Mouse (Mus musculus): ENCODE measurements around the gene Lrrc38. TPM values are rescaled to one million over a fixed set of nuclear protein-coding genes. Genes with fewer than 3 reads are reported as not detected.

Gene Lrrc38
- polyA plus RNA-seq, 1 experiment from 2014 or later: 0.11 TPM

DNA sequence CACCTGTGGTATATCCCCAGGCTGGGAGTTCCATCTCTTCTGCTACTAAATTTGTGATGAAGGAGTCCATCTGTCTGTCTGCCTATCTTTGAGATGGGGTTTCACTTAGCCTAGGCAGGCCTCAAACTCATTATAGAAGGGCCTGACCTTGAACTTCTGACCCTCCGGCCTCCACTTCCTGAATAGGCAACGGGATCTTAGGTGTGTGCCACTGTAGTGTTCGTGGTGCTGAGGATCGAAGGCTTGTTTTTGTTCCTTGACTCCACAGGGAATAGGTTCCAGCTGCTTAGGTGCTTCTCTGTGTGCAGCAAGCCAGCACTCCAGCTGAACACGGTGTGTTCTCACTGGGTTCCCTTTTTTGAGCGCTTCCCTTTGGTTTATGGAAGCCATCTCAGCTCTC lies 36.3 kb upstream of the Lrrc38 start:
- ATAC-seq (ENCODE audit: insufficient number of reproducible peaks, low FRiP score, low TSS enrichment, low read depth): no peak
- Histone ChIP-seq H3K4me3 (ENCODE audit: low read depth, low read length) (no peak overlapping the region), H3K27me3 (ENCODE audit: control insufficient read depth, insufficient read depth, low read length) (no peaks in the 10 kb centered on the region), H3K36me3 (ENCODE audit: control insufficient read depth, insufficient read depth, low read length) (no peaks in the 10 kb centered on the region), H3K9me3 (ENCODE audit: control insufficient read depth, low read length) (no peaks in the 10 kb centered on the region), H3K9ac (ENCODE audit: low read length) (no peak overlapping the region), H3K4me2 (ENCODE audit: low read depth, severe bottlenecking) (no peak overlapping the region), H3K4me1 (ENCODE audit: control insufficient read depth, insufficient read depth, low read length) (no peaks in the 10 kb centered on the region), H3K27ac (replicated peaks; ENCODE audit: low read depth, low read length) (no peak overlapping the region)
- no peak for DNase-seq (ENCODE audit: low spot score)
- 77% methylated on average over 6 of the region's 6 CpGs for WGBS

DNA sequence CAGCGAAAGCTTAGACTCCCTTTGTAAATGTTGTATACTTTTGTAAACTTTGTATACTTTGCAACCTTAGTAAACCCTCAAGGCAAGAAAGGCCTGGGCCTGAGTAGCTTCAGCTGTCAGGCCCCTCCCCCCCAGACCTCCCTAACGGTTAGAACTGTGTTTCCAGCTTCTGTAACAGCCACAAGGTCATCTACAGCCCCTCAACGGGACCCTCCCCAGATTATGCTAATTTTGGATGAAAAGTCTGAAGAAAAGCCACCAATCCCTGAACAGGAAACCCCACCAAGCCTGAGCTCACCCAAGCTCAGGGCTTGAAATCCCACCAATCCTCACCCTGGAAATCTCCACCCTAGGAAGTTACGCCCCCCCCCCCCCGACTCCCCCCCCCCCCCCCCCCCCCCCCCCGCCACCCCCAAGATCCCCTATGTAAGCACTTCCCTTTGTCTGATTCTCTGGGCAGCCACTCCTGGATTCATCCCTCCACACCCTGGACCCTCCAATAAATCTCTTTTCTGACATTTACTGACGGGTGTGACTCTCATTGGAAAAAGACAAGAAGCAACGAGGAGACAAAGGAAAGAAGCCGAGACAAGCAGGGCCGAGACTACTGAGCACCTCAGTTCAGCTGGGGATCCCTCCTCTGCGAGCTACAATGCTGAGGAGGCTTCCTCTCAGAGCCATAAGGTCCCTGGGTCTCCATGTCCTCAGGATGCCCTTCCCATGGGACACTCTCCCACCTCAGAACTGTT lies 25.2 kb upstream of the Lrrc38 start:
- WGBS: 12% methylated on average over 9 of the region's 11 CpGs
- H3K4me3 ChIP-seq (ENCODE audit: low read depth, low read length): no peak overlapping the region
- H3K27me3 ChIP-seq (ENCODE audit: control insufficient read depth, insufficient read depth, low read length): no peaks in the 10 kb centered on the region
- H3K4me2 ChIP-seq (ENCODE audit: low read depth, severe bottlenecking): no peak overlapping the region
- H3K9ac ChIP-seq (ENCODE audit: low read length): no peak overlapping the region
- H3K4me1 ChIP-seq (ENCODE audit: control insufficient read depth, insufficient read depth, low read length): no peaks in the 10 kb centered on the region
- DNase-seq (ENCODE audit: low spot score) (no peak), ATAC-seq (ENCODE audit: insufficient number of reproducible peaks, low FRiP score, low TSS enrichment, low read depth) (peak; percentile 27; the same call in 1 of the 2 replicates)
- no peaks in the 10 kb centered on the region for H3K36me3 ChIP-seq (ENCODE audit: control insufficient read depth, insufficient read depth, low read length)
- H3K9me3 ChIP-seq (ENCODE audit: control insufficient read depth, low read length): no peaks in the 10 kb centered on the region
- H3K27ac ChIP-seq (replicated peaks; ENCODE audit: low read depth, low read length): no peak overlapping the region

DNA sequence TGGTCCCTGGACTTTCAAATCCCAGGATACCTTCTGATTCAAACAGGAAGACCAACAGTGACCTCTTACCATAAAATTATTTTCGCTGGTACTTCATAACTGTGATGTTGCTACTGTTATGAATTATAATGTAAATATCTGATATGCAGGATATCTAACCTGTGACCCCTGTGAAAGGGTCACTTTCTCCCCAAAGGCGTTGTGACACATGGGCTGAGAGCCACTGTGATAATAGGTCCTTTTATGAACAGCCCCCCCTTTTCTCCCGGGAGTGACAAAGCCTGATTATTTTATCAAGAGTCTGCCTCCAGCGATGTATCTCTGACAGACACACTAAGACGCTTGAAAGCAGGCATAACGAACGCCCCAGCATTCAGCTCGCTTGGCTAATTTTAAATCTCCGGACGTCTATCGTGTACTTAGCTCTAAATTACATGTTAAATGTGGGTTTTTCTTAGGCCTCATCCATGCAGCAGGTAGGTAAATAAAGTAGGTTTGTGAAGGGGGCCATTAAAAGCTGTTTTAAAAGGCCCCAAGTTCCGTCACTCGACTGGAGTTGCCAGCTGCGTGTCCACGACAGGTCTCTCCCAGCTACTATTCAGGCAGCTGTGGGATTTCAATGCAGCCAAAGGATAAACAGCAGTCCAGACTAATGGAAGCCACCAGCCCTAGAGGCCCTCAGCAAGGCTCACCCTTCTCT lies 24.5 kb upstream of the Lrrc38 start:
- Histone ChIP-seq H3K36me3 (ENCODE audit: control insufficient read depth, insufficient read depth, low read length) (no peaks in the 10 kb centered on the region), H3K27ac (replicated peaks; ENCODE audit: low read depth, low read length) (no peak overlapping the region), H3K4me1 (ENCODE audit: control insufficient read depth, insufficient read depth, low read length) (0 out of 2 replicates have a peak, but pooled peaks cover 2% of the 10 kb centered on the region), H3K27me3 (ENCODE audit: control insufficient read depth, insufficient read depth, low read length) (no peaks in the 10 kb centered on the region), H3K4me2 (ENCODE audit: low read depth, severe bottlenecking) (peak overlapping the region; percentile 37), H3K9me3 (ENCODE audit: control insufficient read depth, low read length) (no peaks in the 10 kb centered on the region), H3K9ac (ENCODE audit: low read length) (no peak overlapping the region), H3K4me3 (ENCODE audit: low read depth, low read length) (no peak overlapping the region)
- ATAC-seq (ENCODE audit: insufficient number of reproducible peaks, low FRiP score, low TSS enrichment, low read depth) (no peak), DNase-seq (ENCODE audit: low spot score) (no peak)
- 33% methylated on average over 15 of the region's 15 CpGs for WGBS

DNA sequence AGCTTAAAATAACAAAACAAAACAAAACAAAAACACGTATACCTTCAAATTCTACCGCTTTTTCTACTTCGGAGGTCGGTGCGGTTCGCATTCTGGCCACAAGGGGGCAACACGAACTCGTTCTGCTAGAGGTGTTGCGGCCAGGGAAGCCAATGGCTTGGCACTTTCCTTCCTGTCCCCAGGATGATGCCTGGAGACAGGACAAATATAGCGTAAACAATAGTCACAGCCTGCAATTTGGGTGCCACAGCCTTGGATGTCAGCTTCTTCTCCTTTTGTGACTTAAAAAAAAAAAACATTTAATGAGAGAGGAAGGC lies 24.0 kb upstream of the Lrrc38 start:
- ATAC-seq (ENCODE audit: insufficient number of reproducible peaks, low FRiP score, low TSS enrichment, low read depth): no peak
- no peak overlapping the region for H3K9ac ChIP-seq (ENCODE audit: low read length)

DNA sequence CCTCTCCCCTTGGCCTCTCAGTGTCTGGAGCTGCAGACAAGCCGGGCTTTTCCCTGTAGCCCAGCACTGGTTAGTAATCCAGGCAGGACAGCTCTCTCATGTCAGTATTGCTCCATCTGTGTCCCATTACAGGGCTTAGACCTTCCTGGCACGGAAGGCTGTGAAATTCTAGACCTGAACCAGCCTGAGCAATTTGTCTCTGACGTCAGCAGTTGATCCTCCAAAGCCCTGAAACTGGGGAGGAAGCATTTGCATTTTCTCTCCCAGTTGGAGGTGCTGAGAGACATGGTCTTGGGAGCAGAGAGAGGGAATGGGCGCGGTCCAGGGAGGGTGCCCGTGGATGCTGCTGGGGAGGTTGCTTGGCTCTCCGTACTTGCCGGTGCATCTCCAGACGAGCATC lies 19.0 kb upstream of the Lrrc38 start:
- DNase-seq (ENCODE audit: low spot score): peak; percentile 77
- H3K9me3 ChIP-seq (ENCODE audit: control insufficient read depth, low read length): no peaks in the 10 kb centered on the region
- 10% methylated on average over 9 of the region's 9 CpGs for WGBS
- H3K4me2 ChIP-seq (ENCODE audit: low read depth, severe bottlenecking): peak overlapping the region; percentile 8; the same call in 1 of the 2 replicates
- no peak overlapping the region for H3K9ac ChIP-seq (ENCODE audit: low read length)
- H3K4me3 ChIP-seq (ENCODE audit: low read depth, low read length): no peak overlapping the region
- H3K27me3 ChIP-seq (ENCODE audit: control insufficient read depth, insufficient read depth, low read length): no peaks in the 10 kb centered on the region
- H3K36me3 ChIP-seq (ENCODE audit: control insufficient read depth, insufficient read depth, low read length): no peaks in the 10 kb centered on the region
- peaks cover 6% of the 10 kb centered on the region; the same call in 1 of the 2 replicates for H3K4me1 ChIP-seq (ENCODE audit: control insufficient read depth, insufficient read depth, low read length)
- H3K27ac ChIP-seq (replicated peaks; ENCODE audit: low read depth, low read length): peak overlapping the region; percentile 62
- ATAC-seq (ENCODE audit: insufficient number of reproducible peaks, low FRiP score, low TSS enrichment, low read depth): peak; percentile 85

More for the DNA sequence above, 24.0 kb upstream of the Lrrc38 start:
- no peaks in the 10 kb centered on the region for H3K36me3 ChIP-seq (ENCODE audit: control insufficient read depth, insufficient read depth, low read length)
- peaks cover 6% of the 10 kb centered on the region; the same call in 1 of the 2 replicates for H3K4me1 ChIP-seq (ENCODE audit: control insufficient read depth, insufficient read depth, low read length)
- no peaks in the 10 kb centered on the region for H3K27me3 ChIP-seq (ENCODE audit: control insufficient read depth, insufficient read depth, low read length)
- H3K27ac ChIP-seq (replicated peaks; ENCODE audit: low read depth, low read length): no peak overlapping the region
- WGBS: 2% methylated on average over 10 of the region's 10 CpGs
- H3K9me3 ChIP-seq (ENCODE audit: control insufficient read depth, low read length): no peaks in the 10 kb centered on the region
- DNase-seq (ENCODE audit: low spot score): peak; percentile 90
- peak overlapping the region; percentile 37 for H3K4me2 ChIP-seq (ENCODE audit: low read depth, severe bottlenecking)
- no peak overlapping the region for H3K4me3 ChIP-seq (ENCODE audit: low read depth, low read length)

DNA sequence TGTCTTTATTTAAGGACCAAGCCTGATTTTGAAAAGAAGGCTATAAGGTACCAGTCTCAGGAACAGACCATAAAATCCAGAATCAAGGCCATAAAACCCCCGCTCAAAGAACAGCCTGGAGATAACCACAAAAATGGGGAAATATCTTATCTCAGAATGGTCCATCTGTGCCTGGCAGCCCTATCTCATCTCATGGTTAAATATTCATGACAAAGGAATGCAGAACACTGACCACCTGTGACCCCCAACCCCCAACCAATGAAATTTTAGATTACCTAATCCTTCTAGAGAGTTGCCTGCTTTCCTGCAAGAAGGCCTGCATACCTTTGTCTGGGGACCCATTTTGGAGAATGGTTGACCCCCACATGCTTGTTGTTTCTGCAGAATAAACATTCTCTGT lies 17.8 kb upstream of the Lrrc38 start:
- Histone ChIP-seq H3K27me3 (ENCODE audit: control insufficient read depth, insufficient read depth, low read length) (no peaks in the 10 kb centered on the region), H3K4me1 (ENCODE audit: control insufficient read depth, insufficient read depth, low read length) (peaks cover 6% of the 10 kb centered on the region; the same call in 1 of the 2 replicates), H3K4me3 (ENCODE audit: low read depth, low read length) (no peak overlapping the region), H3K36me3 (ENCODE audit: control insufficient read depth, insufficient read depth, low read length) (no peaks in the 10 kb centered on the region), H3K4me2 (ENCODE audit: low read depth, severe bottlenecking) (no peak overlapping the region), H3K9me3 (ENCODE audit: control insufficient read depth, low read length) (no peaks in the 10 kb centered on the region), H3K27ac (replicated peaks; ENCODE audit: low read depth, low read length) (no peak overlapping the region), H3K9ac (ENCODE audit: low read length) (no peak overlapping the region)
- ATAC-seq (ENCODE audit: insufficient number of reproducible peaks, low FRiP score, low TSS enrichment, low read depth): no peak
- 55% methylated on average over 1 of the region's 1 CpGs for WGBS
- DNase-seq (ENCODE audit: low spot score): no peak

DNA sequence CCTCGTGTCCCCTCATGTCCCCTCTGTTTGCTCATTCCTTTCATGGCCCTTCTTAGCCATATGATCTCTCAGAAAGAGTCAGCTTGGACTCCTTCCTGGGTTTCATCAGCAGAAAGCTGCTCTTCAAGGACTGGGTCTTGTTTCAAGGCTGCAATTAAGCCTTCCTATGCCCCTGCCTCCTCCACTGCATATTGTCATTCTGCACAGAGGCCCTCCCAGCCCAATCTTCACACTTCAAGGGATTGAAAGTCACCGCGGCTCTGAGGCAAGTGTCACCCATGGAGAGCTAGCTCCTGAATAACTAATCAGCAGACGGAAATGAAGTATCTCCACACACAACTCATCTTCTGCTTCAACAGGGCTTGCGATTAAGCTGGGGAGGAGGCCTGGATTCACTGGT lies 15.4 kb upstream of the Lrrc38 start:
- 45% methylated on average over 5 of the region's 5 CpGs for WGBS
- ATAC-seq (ENCODE audit: insufficient number of reproducible peaks, low FRiP score, low TSS enrichment, low read depth) (no peak), DNase-seq (ENCODE audit: low spot score) (no peak)
- H3K4me3 ChIP-seq (ENCODE audit: low read depth, low read length): no peak overlapping the region
- no peaks in the 10 kb centered on the region for H3K27me3 ChIP-seq (ENCODE audit: control insufficient read depth, insufficient read depth, low read length)
- peaks cover 6% of the 10 kb centered on the region; the same call in 1 of the 2 replicates for H3K4me1 ChIP-seq (ENCODE audit: control insufficient read depth, insufficient read depth, low read length)
- no peak overlapping the region for H3K27ac ChIP-seq (replicated peaks; ENCODE audit: low read depth, low read length)
- H3K9ac ChIP-seq (ENCODE audit: low read length): no peak overlapping the region
- H3K9me3 ChIP-seq (ENCODE audit: control insufficient read depth, low read length): no peaks in the 10 kb centered on the region
- no peaks in the 10 kb centered on the region for H3K36me3 ChIP-seq (ENCODE audit: control insufficient read depth, insufficient read depth, low read length)
- no peak overlapping the region for H3K4me2 ChIP-seq (ENCODE audit: low read depth, severe bottlenecking)

DNA sequence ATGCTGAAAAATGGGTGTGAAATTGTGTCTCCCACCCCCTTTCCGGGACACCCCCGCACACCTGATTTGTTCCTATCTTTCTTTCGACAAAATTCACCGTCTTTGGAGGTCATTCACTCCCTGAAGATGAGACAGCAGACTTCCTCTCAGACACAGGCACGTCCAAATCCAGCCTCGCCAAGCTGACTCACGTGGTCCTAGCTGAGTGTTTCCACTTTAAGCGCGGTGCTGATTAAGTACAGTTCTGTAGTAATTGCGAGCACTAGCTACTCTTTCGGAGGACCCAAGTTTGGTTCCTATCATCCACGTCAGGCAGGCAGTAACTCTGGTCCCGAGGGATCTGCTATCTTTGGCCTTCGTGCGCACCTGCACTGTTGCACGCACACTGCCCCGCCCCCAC lies 14.6 kb upstream of the Lrrc38 start:
- H3K9me3 ChIP-seq (ENCODE audit: control insufficient read depth, low read length): no peaks in the 10 kb centered on the region
- H3K27ac ChIP-seq (replicated peaks; ENCODE audit: low read depth, low read length): no peak overlapping the region
- H3K4me3 ChIP-seq (ENCODE audit: low read depth, low read length): no peak overlapping the region
- no peak for ATAC-seq (ENCODE audit: insufficient number of reproducible peaks, low FRiP score, low TSS enrichment, low read depth)
- H3K4me2 ChIP-seq (ENCODE audit: low read depth, severe bottlenecking): no peak overlapping the region
- H3K9ac ChIP-seq (ENCODE audit: low read length): no peak overlapping the region
- no peak for DNase-seq (ENCODE audit: low spot score)
- no peaks in the 10 kb centered on the region for H3K27me3 ChIP-seq (ENCODE audit: control insufficient read depth, insufficient read depth, low read length)
- 87% methylated on average over 17 of the region's 17 CpGs for WGBS
- H3K36me3 ChIP-seq (ENCODE audit: control insufficient read depth, insufficient read depth, low read length): no peaks in the 10 kb centered on the region
- H3K4me1 ChIP-seq (ENCODE audit: control insufficient read depth, insufficient read depth, low read length): peaks cover 5% of the 10 kb centered on the region; the same call in 1 of the 2 replicates

All from limb, embryonic 11.5 days (tissue).